Mouse (Mus musculus) WW6 (cell line): ENCODE measurements around the gene Nrtn.

Source experiments
- DNase-seq: peaks from one replicate; pipeline ENCODE4 v3.0.0-alpha.2; 2013; ENCODE audit warnings: low read depth, low spot score

Gene Nrtn

GRCm38 (mm10) chr17:56762769-56763731 is 5.7 kb upstream of the Nrtn start:
- no peak for DNase-seq

GRCm38 (mm10) chr17:56761991-56762410 is 4.7 kb upstream of the Nrtn start:
- no peak for DNase-seq

GRCm38 (mm10) chr17:56761077-56761476 is 3.7 kb upstream of the Nrtn start:
- DNase-seq, result no peak

GRCm38 (mm10) chr17:56759261-56759660 is 1.9 kb upstream of the Nrtn start:
- no peak for DNase-seq

- DNase-seq, result no peak
Measured at GRCm38 (mm10) chr17:56758132-56758531, 802 bp upstream of the Nrtn start.

GRCm38 (mm10) chr17:56756703-56757399 is 479 bp downstream of the Nrtn start:
- DNase-seq, result no peak

GRCm38 (mm10) chr17:56754271-56755185 is 2.8 kb downstream of the Nrtn start:
- no peak for DNase-seq

- no peak for DNase-seq
Measured at GRCm38 (mm10) chr17:56753452-56753851, 3.9 kb downstream of the Nrtn start.

- no peak for DNase-seq
Measured at GRCm38 (mm10) chr17:56751404-56752072, 5.8 kb downstream of the Nrtn start.

- no peak for DNase-seq
Measured at GRCm38 (mm10) chr17:56744173-56744572, 13.2 kb downstream of the Nrtn start.

GRCm38 (mm10) chr17:56740788-56741160 is 16.6 kb downstream of the Nrtn start:
- no peak for DNase-seq

- no peak for DNase-seq
Measured at GRCm38 (mm10) chr17:56740118-56740787, 17.1 kb downstream of the Nrtn start.

- no peak for DNase-seq
Measured at GRCm38 (mm10) chr17:56738221-56738620, 19.1 kb downstream of the Nrtn start.

- no peak for DNase-seq
Measured at GRCm38 (mm10) chr17:56736534-56736933, 20.8 kb downstream of the Nrtn start.

- no peak for DNase-seq
Measured at GRCm38 (mm10) chr17:56729656-56730055, 27.7 kb downstream of the Nrtn start.

- no peak for DNase-seq
Measured at GRCm38 (mm10) chr17:56729151-56729550, 28.2 kb downstream of the Nrtn start.

GRCm38 (mm10) chr17:56728117-56728516 is 29.2 kb downstream of the Nrtn start:
- no peak for DNase-seq

- DNase-seq, result no peak
Measured at GRCm38 (mm10) chr17:56727659-56728058, 29.7 kb downstream of the Nrtn start.

- DNase-seq, result no peak
Measured at GRCm38 (mm10) chr17:56727029-56727649, 30.2 kb downstream of the Nrtn start.
